Mouse (Mus musculus) E14TG2a.4 (cell line): ENCODE data around the gene Pou6f2.

Source experiments
- CTCF ChIP-seq: conservative IDR thresholded peaks from 2 replicates; pipeline ENCODE4 v1.5.1; 2014; ENCODE audit warnings: low read length
- NANOG ChIP-seq: IDR thresholded peaks from 2 replicates; pipeline ENCODE4 v1.6.1; 2014; ENCODE audit warnings: borderline replicate concordance, low read length, mixed read lengths
- POU5F1 ChIP-seq: IDR thresholded peaks from 2 replicates; pipeline ENCODE4 v1.6.1; 2014; ENCODE audit warnings: low read length, borderline replicate concordance

GRCm38 (mm10) chr13:18312613-18313012, 84.9 kb downstream of the Pou6f2 start:
- no peak for TF ChIP-seq CTCF
- no peak for TF ChIP-seq POU5F1
- no peak for TF ChIP-seq NANOG
